Mouse (Mus musculus) embryo, embryonic 10.5 days (tissue): ENCODE measurements at regions not wholly inside any gene's neighbourhood (a gene's known extent, or its start where the extent isn't known, plus 50 kb on each side); places are given as distances from the start of the nearest gene placed in this dataset.

ENCODE experiments used
- DNase-seq: peaks from one replicate; pipeline ENCODE4 v3.0.0-alpha.2; 2015; ENCODE audit warnings: low spot score

- peak; percentile 48 for DNase-seq
Measured at GRCm38 (mm10) chr3:44912664-44913063, 465.5 kb upstream of the Pcdh10 start.

- no peak for DNase-seq
Measured at GRCm38 (mm10) chr3:44914321-44914720, 463.9 kb upstream of the Pcdh10 start.
